Mouse (Mus musculus): ENCODE measurements around the gene Ppp1cb.

- no peak for TF ChIP-seq POLR2A (IDR thresholded peaks at IDR 0.05; ENCODE audit: borderline replicate concordance, control insufficient read depth, low read depth, low read length)
- no peak for TF ChIP-seq CTCF (IDR thresholded peaks at IDR 0.05; ENCODE audit: control insufficient read depth, insufficient read depth, low read length)
Measured at GRCm38 (mm10) chr5:32473029-32473352, 14.3 kb downstream of the Ppp1cb start.

Measured in bone marrow, adult 2 months (tissue).